Mouse (Mus musculus) myocyte (in vitro differentiated cells): ENCODE data around the gene Fto. TPM values are rescaled to one million over a fixed set of nuclear protein-coding genes. Genes with fewer than 3 reads are reported as not detected.

Experiments
- H3K27me3 ChIP-seq: one replicate; pipeline ENCODE4 v1.6.1; 2011; ENCODE audit not compliant: control insufficient read depth, insufficient read depth, insufficient read length
- H3K36me3 ChIP-seq: one replicate; pipeline ENCODE4 v1.6.1; 2011; ENCODE audit not compliant: control insufficient read depth, insufficient read depth
- H3K4me2 ChIP-seq: one replicate; pipeline ENCODE4 v1.6.1; 2011; ENCODE audit warnings: low read depth, control low read depth
- H3K4me3 ChIP-seq: one replicate; pipeline ENCODE4 v1.5.1; 2011; ENCODE audit warnings: mild to moderate bottlenecking, control low read depth, moderate library complexity
- H3K79me2 ChIP-seq: one replicate; pipeline ENCODE4 v1.6.1; 2011; ENCODE audit not compliant: control insufficient read depth, insufficient read depth
- H3ac ChIP-seq: one replicate; pipeline ENCODE4 v1.6.1; 2011; ENCODE audit not compliant: control insufficient read depth, insufficient read length
- CEBPB ChIP-seq: IDR thresholded peaks from 2 replicates; pipeline ENCODE4 v1.6.1; 2011; ENCODE audit warnings: mild to moderate bottlenecking, moderate library complexity; ENCODE audit not compliant: poor library complexity, insufficient read depth, severe bottlenecking
- E2F4 ChIP-seq: IDR thresholded peaks from one replicate; pipeline ENCODE4 v1.6.1; 2011; ENCODE audit warnings: mild to moderate bottlenecking, control low read depth, moderate library complexity; ENCODE audit not compliant: insufficient read depth
- MAX ChIP-seq: IDR thresholded peaks from one replicate; pipeline ENCODE4 v1.6.1; 2011; ENCODE audit warnings: low read depth, mild to moderate bottlenecking, control low read depth
- MYOD1 ChIP-seq, 3 experiments: IDR thresholded peaks; one replicate each; pipeline ENCODE4 v1.6.1; 2011; ENCODE audit warnings: control low read depth in 2 of 3, low read depth in 2 of 3, mild to moderate bottlenecking in 2 of 3, moderate library complexity in 1 of 3; ENCODE audit not compliant: insufficient read length in 2 of 3, control insufficient read depth in 1 of 3
- MYOG ChIP-seq, 3 experiments: IDR thresholded peaks; one replicate each; pipeline ENCODE4 v1.6.1; 2011; ENCODE audit warnings: control low read depth in 2 of 3, low read depth in 2 of 3, mild to moderate bottlenecking in 2 of 3; ENCODE audit not compliant: insufficient read length in 2 of 3, control insufficient read depth in 1 of 3, insufficient read depth in 1 of 3
- POLR2A ChIP-seq: IDR thresholded peaks from one replicate; pipeline ENCODE4 v1.6.1; 2011; ENCODE audit warnings: low read depth, mild to moderate bottlenecking, control low read depth, moderate library complexity; ENCODE audit not compliant: insufficient read length
- POLR2AphosphoS2 ChIP-seq: IDR thresholded peaks from one replicate; pipeline ENCODE4 v1.6.1; 2011; ENCODE audit warnings: low read depth, control low read depth; ENCODE audit not compliant: insufficient read length
- REST ChIP-seq: IDR thresholded peaks from one replicate; pipeline ENCODE4 v1.6.1; 2011; ENCODE audit warnings: mild to moderate bottlenecking, control low read depth, moderate library complexity; ENCODE audit not compliant: insufficient read depth, insufficient read length
- SRF ChIP-seq: IDR thresholded peaks from one replicate; pipeline ENCODE4 v1.6.1; 2011; ENCODE audit warnings: low read depth; ENCODE audit not compliant: control insufficient read depth, insufficient read length
- TCF12 ChIP-seq: IDR thresholded peaks from one replicate; pipeline ENCODE4 v1.6.1; 2011; ENCODE audit warnings: mild to moderate bottlenecking, control low read depth; ENCODE audit not compliant: poor library complexity, insufficient read depth, severe bottlenecking
- TCF3 ChIP-seq: IDR thresholded peaks from one replicate; pipeline ENCODE4 v1.6.1; 2011; ENCODE audit warnings: low read depth, control low read depth; ENCODE audit not compliant: insufficient read length
- USF1 ChIP-seq: IDR thresholded peaks from one replicate; pipeline ENCODE4 v1.6.1; 2011; ENCODE audit warnings: low read depth, mild to moderate bottlenecking, control low read depth, moderate library complexity
- polyA plus RNA-seq: library from polyadenylated mRNA; unstranded; fragments of >200 nt; fragmentation: generic; extraction: Trizol; gene quantifications from one replicate; pipeline ENCODE4 v1.2.1, GENCODE M21; 2012; ENCODE audit warnings: missing spikeins

Fto gene
- polyA plus RNA-seq, 1 experiment: 74.1 TPM

- H3K79me2 ChIP-seq: no peaks in the 10 kb centered on the region
- TF ChIP-seq MYOG (IDR thresholded peaks at IDR 0.05; ENCODE audit: control insufficient read depth in 1 of 3, insufficient read depth in 1 of 3, insufficient read length in 2 of 3, low read depth in 2 of 3): no peak
- no peak for TF ChIP-seq POLR2A
- no peak for TF ChIP-seq USF1
- no peak for TF ChIP-seq E2F4
- no peak for TF ChIP-seq TCF12
- no peak for TF ChIP-seq MYOD1 (IDR thresholded peaks at IDR 0.05; ENCODE audit: control insufficient read depth in 1 of 3, insufficient read length in 2 of 3, low read depth in 2 of 3)
- no peak for TF ChIP-seq POLR2AphosphoS2
- no peak overlapping the region for H3K4me2 ChIP-seq
- no peaks in the 10 kb centered on the region for H3K27me3 ChIP-seq
- no peak overlapping the region for H3ac ChIP-seq
- no peaks in the 10 kb centered on the region for H3K36me3 ChIP-seq
- H3K4me3 ChIP-seq: no peak overlapping the region
These were observed 319.1 kb downstream of the Fto start for GRCm38 (mm10) chr8:91632411-91632810.

- no peaks in the 10 kb centered on the region for H3K36me3 ChIP-seq
- H3ac ChIP-seq: no peak overlapping the region
- H3K4me2 ChIP-seq: no peak overlapping the region
- no peaks in the 10 kb centered on the region for H3K79me2 ChIP-seq
- no peak overlapping the region for H3K4me3 ChIP-seq
- TF ChIP-seq CEBPB: no peak
- TF ChIP-seq POLR2AphosphoS2: no peak
- no peak for TF ChIP-seq SRF
- TF ChIP-seq E2F4: no peak
- H3K27me3 ChIP-seq: no peaks in the 10 kb centered on the region
These were observed 322.1 kb downstream of the Fto start for GRCm38 (mm10) chr8:91635406-91635805.

- TF ChIP-seq CEBPB: no peak
- TF ChIP-seq SRF: no peak
- TF ChIP-seq TCF3: no peak
- no peak for TF ChIP-seq REST
- TF ChIP-seq E2F4: no peak
- H3K27me3 ChIP-seq: no peaks in the 10 kb centered on the region
These were observed 323.6 kb downstream of the Fto start for GRCm38 (mm10) chr8:91636887-91637286.

GRCm38 (mm10) chr8:91637684-91638083, 324.4 kb downstream of the Fto start:
- H3K27me3 ChIP-seq: no peaks in the 10 kb centered on the region
- no peaks in the 10 kb centered on the region for H3K79me2 ChIP-seq
- TF ChIP-seq POLR2A (no peak), REST (no peak), POLR2AphosphoS2 (no peak), SRF (no peak), MYOD1 (IDR thresholded peaks at IDR 0.05; ENCODE audit: control insufficient read depth in 1 of 3, insufficient read length in 2 of 3, low read depth in 2 of 3) (no peak), TCF12 (no peak), E2F4 (no peak), TCF3 (no peak), CEBPB (no peak), USF1 (no peak), MYOG (IDR thresholded peaks at IDR 0.05; ENCODE audit: control insufficient read depth in 1 of 3, insufficient read depth in 1 of 3, insufficient read length in 2 of 3, low read depth in 2 of 3) (no peak), MAX (no peak)
- H3K36me3 ChIP-seq: no peaks in the 10 kb centered on the region
- H3ac ChIP-seq: no peak overlapping the region
- no peak overlapping the region for H3K4me2 ChIP-seq
- no peak overlapping the region for H3K4me3 ChIP-seq

More at GRCm38 (mm10) chr8:91636887-91637286, 323.6 kb downstream of the Fto start:
- Histone ChIP-seq H3K36me3 (no peaks in the 10 kb centered on the region), H3K4me2 (no peak overlapping the region), H3K4me3 (no peak overlapping the region), H3K79me2 (no peaks in the 10 kb centered on the region), H3ac (no peak overlapping the region)

- H3K79me2 ChIP-seq: no peaks in the 10 kb centered on the region
- no peaks in the 10 kb centered on the region for H3K27me3 ChIP-seq
- TF ChIP-seq MYOD1 (IDR thresholded peaks at IDR 0.05; ENCODE audit: control insufficient read depth in 1 of 3, insufficient read length in 2 of 3, low read depth in 2 of 3) (no peak), MYOG (IDR thresholded peaks at IDR 0.05; ENCODE audit: control insufficient read depth in 1 of 3, insufficient read depth in 1 of 3, insufficient read length in 2 of 3, low read depth in 2 of 3) (no peak), SRF (no peak), POLR2A (no peak), CEBPB (no peak), REST (no peak), MAX (no peak), POLR2AphosphoS2 (no peak), E2F4 (no peak), TCF3 (no peak), USF1 (no peak), TCF12 (no peak)
- no peak overlapping the region for H3K4me3 ChIP-seq
- H3ac ChIP-seq: no peak overlapping the region
- H3K36me3 ChIP-seq: no peaks in the 10 kb centered on the region
- no peak overlapping the region for H3K4me2 ChIP-seq
These were observed 324.9 kb downstream of the Fto start for GRCm38 (mm10) chr8:91638256-91638655.
